Comparison of ENCODE assay signal across 8 mouse cellular contexts in genomic region chr5:118066828-118067227, GRCm38 (mm10). TPM values are rescaled to one million over a fixed set of nuclear protein-coding genes. Genes with fewer than 3 reads are reported as not detected.
DNase-seq lines count a peak whose midpoint lies in the region; ATAC-seq and TF ChIP-seq lines count a peak whose summit lies in the region.

No protein-coding gene starts in this region.

- H3K36me3 ChIP-seq in lung, embryonic 14.5 days (ENCODE audit: insufficient read depth), result peaks cover 60% of the 10 kb centered on the region

- H3K27ac ChIP-seq in cortical plate, adult 2 months (ENCODE audit: insufficient read depth, low read length), result no peak overlapping the region
- no peak overlapping the region for H3K27ac ChIP-seq in lung, embryonic 14.5 days (ENCODE audit: low read depth)

- H3K27me3 ChIP-seq in lung, embryonic 14.5 days (ENCODE audit: insufficient read depth, low read length), result no peaks in the 10 kb centered on the region

- DNase-seq in layer of hippocampus, adult 11-12 months (ENCODE audit: low spot score), result peak; percentile 78
- no peak for DNase-seq in layer of hippocampus, adult 9-11 months
- DNase-seq in adipocyte (ENCODE audit: low spot score), result peak; percentile 71
- DNase-seq in kidney, adult 9 months, result peak; percentile 78
- peak; percentile 65 for DNase-seq in lung, embryonic 14.5 days
- peak; percentile 57 for DNase-seq in right cerebral cortex, postnatal 25 days
- DNase-seq in urinary bladder, postnatal 36 days (ENCODE audit: low spot score in 2 of 2), result peak; percentile 16 to 54

- H3K9ac ChIP-seq in lung, embryonic 14.5 days, result no peak overlapping the region

- H3K9me3 ChIP-seq in lung, embryonic 14.5 days (ENCODE audit: low read depth, low read length), result no peaks in the 10 kb centered on the region

- no peak for TF ChIP-seq POLR2A in cortical plate, adult 2 months (IDR thresholded peaks at IDR 0.05; ENCODE audit: extremely low read depth, insufficient read depth, low read length)

- TF ChIP-seq CTCF in cortical plate, adult 2 months (IDR thresholded peaks at IDR 0.05; ENCODE audit: extremely low read depth, insufficient read depth, low read length), result peak; percentile 67
- TF ChIP-seq CTCF in lung, embryonic 14.5 days (IDR thresholded peaks at IDR 0.05; ENCODE audit: low read depth), result peak; percentile 82

- WGBS in lung, embryonic 14.5 days, result 61% methylated on average over 5 of the region's 5 CpGs

- H3K4me1 ChIP-seq in cortical plate, adult 2 months (ENCODE audit: control insufficient read depth, insufficient read depth, low read length), result peaks cover 8% of the 10 kb centered on the region
- H3K4me1 ChIP-seq in lung, embryonic 14.5 days (ENCODE audit: insufficient read depth), result no peaks in the 10 kb centered on the region

- H3K4me2 ChIP-seq in lung, embryonic 14.5 days, result no peak overlapping the region

- no peak for ATAC-seq in lung, embryonic 14.5 days (ENCODE audit: insufficient read depth)

- H3K4me3 ChIP-seq in cortical plate, adult 2 months (ENCODE audit: insufficient read depth, low read length), result no peak overlapping the region
- no peak overlapping the region for H3K4me3 ChIP-seq in lung, embryonic 14.5 days (ENCODE audit: low read depth, low read length)

RNA-seq across cellular contexts. Expression of gene Tesc, which starts 39.3 kb away (rescaled TPM):
- polyA plus RNA-seq in cortical plate, adult 2 months (2012; rRNA removed), result 47.6 and 54.6 TPM in 2 replicates
- 5.3 and 5.6 TPM in 2 replicates for polyA plus RNA-seq in lung, embryonic 14.5 days (2014; fragmentation: Nextera tagmentation; extraction: Ambion mirVana)
